Mouse (Mus musculus): ENCODE measurements around the gene Ptgs1. TPM values are rescaled to one million over a fixed set of nuclear protein-coding genes. Genes with fewer than 3 reads are reported as not detected.
A peak's percentile ranks its signal among the peaks of the same experiment; 100 is the strongest.

Ptgs1 gene
- polyA plus RNA-seq, 1 experiment from 2014 or later: 116 TPM

DNA sequence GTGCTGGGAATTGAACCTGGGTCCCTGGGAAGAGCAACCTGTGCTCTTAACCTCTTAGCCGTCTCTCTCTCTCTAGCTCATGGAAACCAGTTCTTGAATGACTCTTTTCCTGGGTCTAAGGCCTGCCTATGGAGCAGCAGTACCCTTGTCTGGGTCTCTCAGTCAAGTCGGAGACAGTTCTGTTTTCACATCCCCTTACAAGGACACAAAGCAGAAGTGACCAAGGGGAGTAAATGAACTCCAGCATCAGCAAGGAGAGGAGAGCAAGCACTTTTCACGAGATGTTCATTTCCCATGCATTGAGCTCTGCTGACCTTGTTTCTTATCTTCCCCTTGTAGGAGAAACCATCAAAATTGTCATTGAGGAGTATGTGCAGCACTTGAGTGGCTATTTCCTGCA is 14.5 kb downstream of the Ptgs1 start:
- H3K36me3 ChIP-seq (ENCODE audit: insufficient read depth, low read length): peaks cover 38% of the 10 kb centered on the region; the same call in 1 of the 2 replicates
- no peak overlapping the region for H3K27ac ChIP-seq (ENCODE audit: low read length)
- 82% methylated on average over 3 of the region's 3 CpGs for whole genome bisulfite sequencing
- no peak for DNase-seq (ENCODE audit: low spot score)
- no peaks in the 10 kb centered on the region for H3K4me1 ChIP-seq (ENCODE audit: insufficient read depth, low read depth, low read length)
- no peaks in the 10 kb centered on the region for H3K27me3 ChIP-seq (replicated peaks; ENCODE audit: insufficient read depth, low read length)
- ATAC-seq: no peak
- no peak overlapping the region for H3K4me2 ChIP-seq (replicated peaks; ENCODE audit: low read depth, low read length)
- H3K9ac ChIP-seq (replicated peaks; ENCODE audit: low read depth): no peak overlapping the region
- no peak for TF ChIP-seq CTCF (IDR thresholded peaks at IDR 0.05)
- no peak for TF ChIP-seq EP300 (IDR thresholded peaks at IDR 0.05)
- H3K4me3 ChIP-seq (ENCODE audit: low read depth, low read length): no peak overlapping the region
- H3K9me3 ChIP-seq (ENCODE audit: low read length): no peaks in the 10 kb centered on the region

DNA sequence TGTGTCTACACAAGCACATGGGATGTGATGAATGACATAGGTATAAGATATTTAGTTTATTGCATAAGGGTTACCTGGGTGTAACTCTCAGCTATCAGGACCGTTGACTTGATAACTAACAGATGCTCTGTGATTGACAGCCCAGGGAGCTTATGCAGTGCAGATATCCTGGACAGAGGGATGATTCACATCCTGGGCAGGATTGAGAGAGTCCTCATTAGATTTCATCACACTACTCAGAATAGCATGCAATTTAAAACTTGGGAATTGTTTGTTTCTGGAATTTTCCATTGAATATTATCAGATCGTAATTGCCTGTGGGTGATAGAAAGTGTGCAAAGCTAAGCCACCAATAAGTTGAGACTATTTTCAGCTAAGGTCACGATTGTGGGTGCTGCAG is 17.7 kb downstream of the Ptgs1 start:
- no peak overlapping the region for H3K9ac ChIP-seq (replicated peaks; ENCODE audit: low read depth)
- H3K4me1 ChIP-seq (ENCODE audit: insufficient read depth, low read depth, low read length): no peaks in the 10 kb centered on the region
- TF ChIP-seq CTCF (IDR thresholded peaks at IDR 0.05) (no peak), EP300 (IDR thresholded peaks at IDR 0.05) (no peak)
- no peak overlapping the region for H3K4me3 ChIP-seq (ENCODE audit: low read depth, low read length)
- H3K27ac ChIP-seq (ENCODE audit: low read length): no peak overlapping the region
- DNase-seq (ENCODE audit: low spot score) (peak; percentile 54), ATAC-seq (peak; percentile 57)
- peaks cover 23% of the 10 kb centered on the region; the same call in 1 of the 2 replicates for H3K36me3 ChIP-seq (ENCODE audit: insufficient read depth, low read length)
- H3K4me2 ChIP-seq (replicated peaks; ENCODE audit: low read depth, low read length): no peak overlapping the region
- H3K9me3 ChIP-seq (ENCODE audit: low read length): no peaks in the 10 kb centered on the region
- 57% methylated on average over 3 of the region's 3 CpGs for WGBS
- H3K27me3 ChIP-seq (replicated peaks; ENCODE audit: insufficient read depth, low read length): no peaks in the 10 kb centered on the region

DNA sequence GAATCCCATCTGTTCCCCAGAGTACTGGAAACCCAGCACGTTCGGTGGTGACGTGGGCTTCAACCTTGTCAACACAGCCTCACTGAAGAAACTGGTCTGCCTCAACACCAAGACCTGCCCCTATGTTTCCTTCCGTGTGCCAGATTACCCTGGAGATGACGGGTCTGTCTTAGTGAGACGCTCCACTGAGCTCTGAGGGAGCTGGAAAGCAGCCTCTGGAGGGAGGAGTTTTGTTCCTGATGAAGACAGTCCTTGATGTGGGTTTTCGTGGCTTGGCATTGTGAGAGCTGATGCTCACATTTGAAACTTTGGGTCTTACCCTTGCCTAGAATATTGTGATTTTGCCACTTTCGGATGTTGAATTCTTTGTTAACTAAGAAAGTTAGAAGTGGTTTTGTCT is 20.9 kb downstream of the Ptgs1 start:
- no peak for ATAC-seq
- WGBS: 83% methylated on average over 8 of the region's 8 CpGs
- H3K36me3 ChIP-seq (ENCODE audit: insufficient read depth, low read length): peaks cover 9% of the 10 kb centered on the region; the same call in 1 of the 2 replicates

DNA sequence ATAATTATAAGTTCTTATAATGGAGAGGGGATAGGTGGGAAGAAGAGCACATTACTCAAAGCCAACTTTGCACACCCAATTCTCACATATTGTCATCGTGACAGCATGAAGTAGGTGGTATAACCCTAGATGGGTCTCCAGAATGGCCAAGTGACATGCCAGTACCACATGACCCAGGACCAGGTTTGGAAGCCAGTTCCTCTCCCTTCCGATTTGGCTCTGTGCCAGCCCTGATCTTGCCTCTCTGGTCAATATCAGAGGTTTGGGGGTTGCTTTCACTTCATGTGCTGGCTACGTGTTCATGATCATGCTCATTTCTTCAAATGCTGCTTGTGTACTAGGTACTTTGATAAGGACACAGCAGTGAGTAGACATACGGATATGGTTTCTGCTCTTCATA is 22.3 kb downstream of the Ptgs1 start:
- DNase-seq (ENCODE audit: low spot score) (no peak), ATAC-seq (no peak)
- Histone ChIP-seq H3K36me3 (ENCODE audit: insufficient read depth, low read length) (no peaks in the 10 kb centered on the region), H3K27ac (ENCODE audit: low read length) (no peak overlapping the region), H3K4me3 (ENCODE audit: low read depth, low read length) (no peak overlapping the region), H3K4me2 (replicated peaks; ENCODE audit: low read depth, low read length) (no peak overlapping the region), H3K4me1 (ENCODE audit: insufficient read depth, low read depth, low read length) (no peaks in the 10 kb centered on the region), H3K27me3 (replicated peaks; ENCODE audit: insufficient read depth, low read length) (no peaks in the 10 kb centered on the region), H3K9ac (replicated peaks; ENCODE audit: low read depth) (no peak overlapping the region), H3K9me3 (ENCODE audit: low read length) (no peaks in the 10 kb centered on the region)
- WGBS: 86% methylated on average over 4 of the region's 4 CpGs
- TF ChIP-seq EP300 (IDR thresholded peaks at IDR 0.05): no peak

More for the DNA sequence above, 20.9 kb downstream of the Ptgs1 start:
- no peaks in the 10 kb centered on the region for H3K27me3 ChIP-seq (replicated peaks; ENCODE audit: insufficient read depth, low read length)
- no peak overlapping the region for H3K4me3 ChIP-seq (ENCODE audit: low read depth, low read length)
- no peak overlapping the region for H3K27ac ChIP-seq (ENCODE audit: low read length)
- H3K9me3 ChIP-seq (ENCODE audit: low read length): no peaks in the 10 kb centered on the region
- no peak for DNase-seq (ENCODE audit: low spot score)
- no peak overlapping the region for H3K9ac ChIP-seq (replicated peaks; ENCODE audit: low read depth)
- TF ChIP-seq EP300 (IDR thresholded peaks at IDR 0.05): no peak
- no peak for TF ChIP-seq CTCF (IDR thresholded peaks at IDR 0.05)
- H3K4me1 ChIP-seq (ENCODE audit: insufficient read depth, low read depth, low read length): no peaks in the 10 kb centered on the region
- H3K4me2 ChIP-seq (replicated peaks; ENCODE audit: low read depth, low read length): no peak overlapping the region

DNA sequence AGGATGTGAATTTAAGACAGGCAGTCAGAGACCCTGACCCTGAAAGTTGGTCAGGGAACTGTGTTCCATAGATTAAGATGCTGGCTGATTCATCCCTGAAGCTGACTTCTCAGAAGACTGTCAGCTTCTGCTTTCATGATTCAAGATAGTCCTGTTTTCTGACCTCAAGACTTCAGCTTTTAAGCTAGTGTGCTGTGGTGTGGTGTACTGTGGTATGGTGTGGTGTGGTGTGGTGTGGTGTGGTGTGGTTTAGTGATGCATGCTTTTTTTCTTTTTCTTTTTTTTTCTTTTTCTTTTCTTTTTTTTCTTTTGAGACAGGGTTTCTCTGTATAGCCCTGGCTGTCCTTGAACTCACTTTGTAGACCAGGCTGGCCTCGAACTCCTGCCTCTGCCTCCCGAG is 24.2 kb downstream of the Ptgs1 start:
- H3K4me1 ChIP-seq (ENCODE audit: insufficient read depth, low read depth, low read length): no peaks in the 10 kb centered on the region
- H3K9me3 ChIP-seq (ENCODE audit: low read length): no peaks in the 10 kb centered on the region
- no peak overlapping the region for H3K4me3 ChIP-seq (ENCODE audit: low read depth, low read length)
- H3K27me3 ChIP-seq (replicated peaks; ENCODE audit: insufficient read depth, low read length): no peaks in the 10 kb centered on the region
- DNase-seq (ENCODE audit: low spot score) (no peak), ATAC-seq (no peak)
- no peaks in the 10 kb centered on the region for H3K36me3 ChIP-seq (ENCODE audit: insufficient read depth, low read length)
- H3K9ac ChIP-seq (replicated peaks; ENCODE audit: low read depth): no peak overlapping the region
- H3K27ac ChIP-seq (ENCODE audit: low read length): no peak overlapping the region
- no peak overlapping the region for H3K4me2 ChIP-seq (replicated peaks; ENCODE audit: low read depth, low read length)
- 86% methylated on average over 2 of the region's 2 CpGs for WGBS
- TF ChIP-seq CTCF (IDR thresholded peaks at IDR 0.05): no peak
- no peak for TF ChIP-seq EP300 (IDR thresholded peaks at IDR 0.05)

DNA sequence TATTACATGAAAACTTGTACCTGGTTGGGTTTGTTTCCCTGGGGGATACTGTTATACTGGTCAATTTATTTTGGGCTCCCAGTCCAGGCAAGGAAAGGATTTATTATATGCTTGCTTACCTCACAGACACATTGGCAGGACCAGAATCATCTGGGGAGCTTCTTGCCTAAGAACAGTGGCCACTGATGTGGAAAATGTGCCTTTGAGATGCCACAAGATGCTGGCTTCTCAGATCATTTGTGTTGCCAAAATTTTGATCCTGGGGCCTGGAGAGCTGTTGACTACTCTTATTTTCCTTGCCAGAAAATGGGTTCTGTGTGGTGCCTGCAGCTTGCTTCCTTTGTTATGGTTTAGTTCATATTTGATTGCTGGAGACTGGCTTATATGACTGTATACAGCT is 26.7 kb downstream of the Ptgs1 start:
- Histone ChIP-seq H3K36me3 (ENCODE audit: insufficient read depth, low read length) (no peaks in the 10 kb centered on the region), H3K4me1 (ENCODE audit: insufficient read depth, low read depth, low read length) (peaks cover 4% of the 10 kb centered on the region; the same call in 1 of the 2 replicates), H3K27ac (ENCODE audit: low read length) (no peak overlapping the region), H3K27me3 (replicated peaks; ENCODE audit: insufficient read depth, low read length) (no peaks in the 10 kb centered on the region), H3K4me2 (replicated peaks; ENCODE audit: low read depth, low read length) (no peak overlapping the region), H3K9ac (replicated peaks; ENCODE audit: low read depth) (no peak overlapping the region), H3K4me3 (ENCODE audit: low read depth, low read length) (no peak overlapping the region), H3K9me3 (ENCODE audit: low read length) (no peaks in the 10 kb centered on the region)
- DNase-seq (ENCODE audit: low spot score): no peak
- TF ChIP-seq EP300 (IDR thresholded peaks at IDR 0.05) (no peak), CTCF (IDR thresholded peaks at IDR 0.05) (no peak)
- ATAC-seq: no peak

DNA sequence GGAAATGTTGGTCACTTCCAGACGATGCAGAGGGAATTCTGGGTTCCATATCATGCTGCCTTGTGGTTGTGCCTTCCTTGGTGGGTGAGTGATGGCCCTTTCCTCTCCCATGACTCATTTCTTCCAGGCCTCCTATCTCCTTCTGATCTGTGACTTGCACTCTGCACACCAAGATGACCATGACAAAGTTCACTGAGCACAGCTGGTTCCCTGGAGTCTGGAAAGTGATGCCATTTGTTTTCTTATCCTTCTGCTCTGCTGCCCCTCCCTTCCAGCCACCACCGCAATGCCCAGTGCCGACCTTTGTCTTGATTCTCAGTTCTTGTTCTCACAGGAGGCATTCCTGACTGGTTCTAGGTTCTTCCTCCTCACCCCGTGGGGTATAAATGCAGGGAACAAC is 29.2 kb downstream of the Ptgs1 start:
- Histone ChIP-seq H3K36me3 (ENCODE audit: insufficient read depth, low read length) (no peaks in the 10 kb centered on the region), H3K9ac (replicated peaks; ENCODE audit: low read depth) (no peak overlapping the region), H3K4me1 (ENCODE audit: insufficient read depth, low read depth, low read length) (peaks cover 4% of the 10 kb centered on the region; the same call in 1 of the 2 replicates), H3K27ac (ENCODE audit: low read length) (no peak overlapping the region), H3K4me3 (ENCODE audit: low read depth, low read length) (no peak overlapping the region), H3K9me3 (ENCODE audit: low read length) (no peaks in the 10 kb centered on the region), H3K27me3 (replicated peaks; ENCODE audit: insufficient read depth, low read length) (no peaks in the 10 kb centered on the region), H3K4me2 (replicated peaks; ENCODE audit: low read depth, low read length) (no peak overlapping the region)
- peak; percentile 42 for DNase-seq (ENCODE audit: low spot score)
- 60% methylated on average over 4 of the region's 4 CpGs for WGBS
- TF ChIP-seq CTCF (IDR thresholded peaks at IDR 0.05): no peak
- peak; percentile 63 for TF ChIP-seq EP300 (IDR thresholded peaks at IDR 0.05)
- ATAC-seq: peak; percentile 38; the same call in 1 of the 2 replicates
